Mouse (Mus musculus) neural tube, embryonic 11.5 days (tissue): ENCODE measurements around the gene Zfp710. TPM values are rescaled to one million over a fixed set of nuclear protein-coding genes. Genes with fewer than 3 reads are reported as not detected.
"Not testable (repeated sequence)": the region's sequence is repeated elsewhere in the genome, so short reads cannot be mapped to it uniquely, and the experiment has no call there.

Experiments
- ATAC-seq: fragments of 200-750 bp; cut with Nextera tagmentation; 2 replicates; pipeline ENCODE4 v1.8.0; 2017; ENCODE audit warnings: moderate number of reproducible peaks, mild to moderate bottlenecking, moderate TSS enrichment, moderate library complexity; ENCODE audit not compliant: insufficient read depth, low FRiP score, low TSS enrichment
- DNase-seq: peaks from one replicate; pipeline ENCODE4 v3.0.0-alpha.2; 2015; ENCODE audit warnings: low spot score
- H3K27ac ChIP-seq: fragments of 300-500 bp; sonication (generic); 2 replicates; pipeline ENCODE4 v1.5.1; 2014; ENCODE audit warnings: low read depth, mild to moderate bottlenecking, low read length
- H3K27me3 ChIP-seq: fragments of 300-500 bp; sonication (generic); 2 replicates; pipeline ENCODE4 v1.6.1; 2014; ENCODE audit warnings: mild to moderate bottlenecking, low read length, mixed read lengths; ENCODE audit not compliant: control insufficient read depth, insufficient read depth
- H3K36me3 ChIP-seq: fragments of 300-500 bp; sonication (generic); 2 replicates; pipeline ENCODE4 v1.6.1; 2014; ENCODE audit warnings: mild to moderate bottlenecking, low read length, moderate library complexity, mixed read lengths; ENCODE audit not compliant: control insufficient read depth, insufficient read depth
- H3K4me1 ChIP-seq: fragments of 300-500 bp; sonication (generic); 2 replicates; pipeline ENCODE4 v1.6.1; 2014; ENCODE audit warnings: low read length, mixed read lengths; ENCODE audit not compliant: control insufficient read depth, insufficient read depth
- H3K4me2 ChIP-seq: fragments of 300-500 bp; sonication (generic); 2 replicates; pipeline ENCODE4 v1.6.1; 2014; ENCODE audit warnings: low read depth, mild to moderate bottlenecking, moderate library complexity
- H3K4me3 ChIP-seq: fragments of 300-500 bp; sonication (generic); 2 replicates; pipeline ENCODE4 v1.5.1; 2014; ENCODE audit warnings: low read depth, low read length
- H3K9ac ChIP-seq: fragments of 300-500 bp; sonication (generic); 2 replicates; pipeline ENCODE4 v1.6.1; 2014; ENCODE audit warnings: mild to moderate bottlenecking, low read length
- H3K9me3 ChIP-seq: fragments of 300-500 bp; sonication (generic); 2 replicates; pipeline ENCODE4 v1.6.1; 2016; ENCODE audit warnings: low read length; ENCODE audit not compliant: control insufficient read depth
- WGBS: fragments of 180-500 bp; shearing (Covaris S2); extraction: QIAGEN DNeasy Blood & Tissue Kit; methylation state at CpG from one replicate; pipeline ENCODE4 v1.1.7; 2014; 5-methylcytosine and 5-hydroxymethylcytosine counted together
- polyA plus RNA-seq: library from polyadenylated mRNA; unstranded; fragments of >200 nt; fragmentation: Nextera tagmentation; extraction: Ambion mirVana; gene quantifications from 2 replicates; pipeline ENCODE4 v1.2.1, GENCODE M21; 2014

The Zfp710 gene
- polyA plus RNA-seq, 1 experiment from 2014 or later: 21.9 TPM

DNA sequence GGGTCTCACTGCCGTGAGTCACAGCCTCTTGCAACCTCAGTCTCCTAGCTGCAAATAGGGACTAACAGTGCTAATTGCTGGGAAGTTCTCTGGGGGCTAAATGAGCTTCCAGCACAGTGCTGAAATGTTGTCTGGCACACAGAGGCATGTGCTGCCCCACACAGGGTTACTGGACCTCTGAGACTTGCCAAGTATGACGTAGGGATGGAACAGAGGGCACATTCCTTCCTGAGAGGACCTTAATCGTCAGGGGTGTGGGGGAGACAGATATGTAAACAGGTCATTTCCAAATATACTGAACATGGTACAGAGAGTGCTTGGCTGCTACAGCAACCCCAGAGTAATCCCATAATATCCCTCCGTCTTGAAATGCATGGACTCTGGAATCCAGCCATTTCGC lies 96.5 kb downstream of the Zfp710 start:
- Histone ChIP-seq H3K4me3 (no peak overlapping the region), H3K36me3 (no peaks in the 10 kb centered on the region), H3K27ac (no peak overlapping the region), H3K9me3 (no peaks in the 10 kb centered on the region), H3K4me2 (no peak overlapping the region), H3K27me3 (no peaks in the 10 kb centered on the region), H3K9ac (no peak overlapping the region), H3K4me1 (0 out of 2 replicates have a peak, but pooled peaks cover 3% of the 10 kb centered on the region)
- ATAC-seq (no peak), DNase-seq (no peak)
- WGBS: 82% methylated on average over 5 of the region's 5 CpGs

DNA sequence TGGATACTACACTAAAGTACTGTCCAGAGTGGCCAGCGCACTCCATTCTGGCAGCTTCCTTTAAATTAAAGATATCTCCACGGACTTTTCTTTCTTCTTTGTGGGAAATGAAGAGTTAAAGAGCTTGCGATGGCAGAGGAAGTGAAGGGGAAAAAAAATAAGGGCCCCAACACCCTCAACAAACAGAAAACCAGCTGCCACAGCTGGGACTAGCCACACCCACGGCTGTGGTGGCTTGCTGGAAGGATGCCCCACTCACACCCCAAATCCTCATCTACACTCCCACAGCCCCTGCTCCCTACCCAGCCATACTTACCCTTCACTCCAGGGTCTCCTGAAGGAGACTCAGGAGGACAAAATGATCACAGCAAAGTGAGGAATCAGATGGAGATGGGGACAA lies 98.5 kb downstream of the Zfp710 start:
- ATAC-seq (no peak), DNase-seq (no peak)
- Histone ChIP-seq H3K9me3 (no peaks in the 10 kb centered on the region), H3K4me2 (no peak overlapping the region), H3K36me3 (no peaks in the 10 kb centered on the region), H3K4me1 (no peaks in the 10 kb centered on the region), H3K4me3 (no peak overlapping the region), H3K9ac (no peak overlapping the region), H3K27ac (no peak overlapping the region), H3K27me3 (no peaks in the 10 kb centered on the region)
- 71% methylated on average over 4 of the region's 4 CpGs for WGBS

DNA sequence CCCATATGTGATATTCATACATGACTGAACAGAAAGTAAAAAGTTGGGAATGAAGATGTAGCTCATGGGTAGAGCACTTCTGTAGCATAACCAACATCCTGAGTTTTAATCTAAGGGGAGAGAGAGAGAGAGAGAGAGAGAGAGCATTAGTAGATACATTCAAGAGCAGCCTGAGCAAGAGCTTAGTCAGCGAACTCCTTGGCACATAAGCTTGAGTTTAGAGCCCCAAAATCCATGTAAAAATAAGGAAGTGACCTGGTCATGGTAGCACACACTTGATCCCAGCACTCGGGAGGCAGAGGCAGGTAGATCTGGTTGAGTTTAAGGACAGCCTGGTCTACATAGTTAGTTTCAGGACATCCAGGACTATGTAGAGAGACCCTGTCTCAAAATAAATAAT lies 99.1 kb downstream of the Zfp710 start:
- Histone ChIP-seq H3K4me3 (no peak overlapping the region), H3K27ac (no peak overlapping the region), H3K9me3 (no peaks in the 10 kb centered on the region), H3K4me1 (no peaks in the 10 kb centered on the region), H3K9ac (no peak overlapping the region), H3K27me3 (no peaks in the 10 kb centered on the region), H3K36me3 (no peaks in the 10 kb centered on the region), H3K4me2 (no peak overlapping the region)
- ATAC-seq (no peak), DNase-seq (no peak)
- WGBS: 86% methylated on average over 2 of the region's 2 CpGs

DNA sequence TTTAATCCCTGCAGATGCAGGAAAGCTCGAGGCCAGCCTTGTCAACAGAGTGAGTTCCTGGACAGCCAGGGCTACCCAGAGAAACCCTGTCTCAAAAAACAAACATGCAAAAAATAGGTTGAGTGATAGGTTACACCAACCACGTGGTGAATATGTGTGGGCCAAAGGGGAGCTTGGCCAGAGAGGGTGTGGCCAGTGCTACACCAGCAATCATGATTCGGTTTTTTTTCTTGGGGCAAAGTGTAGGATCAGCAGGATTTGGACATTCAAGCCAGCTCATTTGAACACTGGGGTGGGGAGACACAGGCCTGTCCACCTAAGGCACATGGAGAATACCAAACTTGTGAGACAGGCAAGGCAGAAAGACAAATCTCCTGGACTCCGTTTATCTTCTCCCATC lies 104.7 kb downstream of the Zfp710 start:
- no peak overlapping the region for H3K9ac ChIP-seq
- no peak overlapping the region for H3K4me3 ChIP-seq
- ATAC-seq (no peak), DNase-seq (no peak)
- H3K27me3 ChIP-seq: no peaks in the 10 kb centered on the region
- WGBS: 64% methylated on average over 4 of the region's 4 CpGs
- no peaks in the 10 kb centered on the region for H3K36me3 ChIP-seq
- H3K4me2 ChIP-seq: no peak overlapping the region
- no peak overlapping the region for H3K27ac ChIP-seq
- H3K9me3 ChIP-seq: no peaks in the 10 kb centered on the region
- no peaks in the 10 kb centered on the region for H3K4me1 ChIP-seq

DNA sequence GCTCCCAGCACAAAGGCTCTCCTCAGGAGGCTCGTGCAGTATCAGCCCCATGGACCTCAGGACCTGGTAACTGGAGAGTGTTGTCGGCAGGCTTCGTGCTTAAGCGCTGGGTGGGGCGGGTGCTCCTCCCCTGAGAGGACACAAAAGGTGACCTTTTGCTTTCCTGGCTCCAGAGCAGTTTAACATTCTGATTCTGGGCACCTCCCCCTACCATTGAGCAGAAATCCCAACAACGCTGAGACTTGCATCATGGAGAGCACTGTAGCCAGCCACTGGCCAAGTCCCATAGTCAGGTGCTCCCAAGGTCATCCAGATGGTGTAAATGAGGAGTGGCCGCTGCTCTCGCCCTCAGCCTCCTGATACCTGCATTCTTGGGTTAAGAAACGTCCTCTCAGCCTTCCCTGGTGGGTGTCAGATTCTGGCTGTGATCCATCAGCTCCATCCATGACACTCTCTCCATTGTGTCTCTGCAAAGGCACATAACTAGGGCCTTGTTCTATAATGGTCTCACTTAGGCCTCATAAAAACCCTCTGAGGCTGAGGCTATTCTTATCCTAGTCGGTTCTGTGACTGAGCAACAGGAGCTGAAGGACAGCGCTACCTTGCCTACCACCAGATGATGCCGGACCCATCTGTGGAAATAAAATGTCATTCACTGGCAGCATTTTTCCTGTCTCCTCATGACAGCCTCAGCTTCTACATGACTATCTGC lies 105.9 kb downstream of the Zfp710 start:
- Histone ChIP-seq H3K9me3 (no peaks in the 10 kb centered on the region), H3K9ac (no peak overlapping the region; the same call in 1 of the 2 replicates), H3K4me2 (no peak overlapping the region), H3K4me3 (no peak overlapping the region), H3K27me3 (no peaks in the 10 kb centered on the region), H3K4me1 (no peaks in the 10 kb centered on the region), H3K27ac (no peak overlapping the region), H3K36me3 (no peaks in the 10 kb centered on the region)
- no peak for ATAC-seq
- no peak for DNase-seq
- 33% methylated on average over 12 of the region's 12 CpGs for WGBS

DNA sequence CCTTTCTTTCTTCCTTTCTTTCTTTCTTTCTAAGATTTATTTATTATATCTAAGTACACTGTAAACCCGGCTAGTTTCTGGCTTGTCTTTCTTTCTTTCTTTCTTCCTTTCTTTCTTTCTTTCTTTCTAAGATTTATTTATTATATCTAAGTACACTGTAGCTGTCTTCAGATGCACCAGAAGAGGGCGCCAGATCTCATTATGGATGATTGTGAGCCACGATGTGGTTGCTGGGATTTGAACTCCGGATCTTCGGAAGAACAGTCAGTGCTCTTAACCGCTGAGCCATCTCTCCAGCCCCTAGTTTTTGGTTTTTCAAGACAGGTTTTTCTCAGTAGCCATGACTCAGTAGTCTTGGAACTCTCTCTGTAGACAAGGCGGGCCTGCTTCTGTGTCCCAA lies 106.7 kb downstream of the Zfp710 start:
- whole genome bisulfite sequencing: 76% methylated on average over 7 of the region's 7 CpGs
- H3K4me3 ChIP-seq, H3K36me3 ChIP-seq, H3K9me3 ChIP-seq, H3K4me2 ChIP-seq, H3K9ac ChIP-seq, H3K27ac ChIP-seq, H3K4me1 ChIP-seq, H3K27me3 ChIP-seq, ATAC-seq, DNase-seq: not testable (repeated sequence)

DNA sequence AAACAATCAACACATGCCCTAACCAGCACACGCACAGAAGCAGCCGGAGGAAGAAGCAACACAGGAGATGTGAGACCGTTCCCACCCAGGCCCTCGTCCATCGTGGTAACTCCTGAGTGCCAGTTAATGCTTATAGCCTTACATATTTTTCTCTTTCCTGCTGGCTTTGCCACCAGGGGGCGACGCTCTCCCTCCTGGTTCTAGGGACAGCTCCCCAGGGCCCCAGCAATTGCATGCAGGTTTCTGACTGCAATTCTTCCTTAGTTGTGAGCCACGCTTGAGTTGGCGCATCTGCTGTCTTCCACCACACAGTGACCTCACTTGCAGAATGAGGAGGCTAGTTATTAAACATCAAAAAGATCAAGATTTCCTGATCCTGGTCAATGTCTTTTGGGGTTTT lies 107.9 kb downstream of the Zfp710 start:
- no peaks in the 10 kb centered on the region for H3K36me3 ChIP-seq
- H3K27me3 ChIP-seq: no peaks in the 10 kb centered on the region
- H3K4me3 ChIP-seq: no peak overlapping the region
- H3K4me2 ChIP-seq: no peak overlapping the region
- H3K27ac ChIP-seq: no peak overlapping the region
- no peak for ATAC-seq
- H3K9me3 ChIP-seq: no peaks in the 10 kb centered on the region
- WGBS: 52% methylated on average over 9 of the region's 9 CpGs
- H3K9ac ChIP-seq: no peak overlapping the region
- DNase-seq: peak; percentile 75
- H3K4me1 ChIP-seq: no peaks in the 10 kb centered on the region

DNA sequence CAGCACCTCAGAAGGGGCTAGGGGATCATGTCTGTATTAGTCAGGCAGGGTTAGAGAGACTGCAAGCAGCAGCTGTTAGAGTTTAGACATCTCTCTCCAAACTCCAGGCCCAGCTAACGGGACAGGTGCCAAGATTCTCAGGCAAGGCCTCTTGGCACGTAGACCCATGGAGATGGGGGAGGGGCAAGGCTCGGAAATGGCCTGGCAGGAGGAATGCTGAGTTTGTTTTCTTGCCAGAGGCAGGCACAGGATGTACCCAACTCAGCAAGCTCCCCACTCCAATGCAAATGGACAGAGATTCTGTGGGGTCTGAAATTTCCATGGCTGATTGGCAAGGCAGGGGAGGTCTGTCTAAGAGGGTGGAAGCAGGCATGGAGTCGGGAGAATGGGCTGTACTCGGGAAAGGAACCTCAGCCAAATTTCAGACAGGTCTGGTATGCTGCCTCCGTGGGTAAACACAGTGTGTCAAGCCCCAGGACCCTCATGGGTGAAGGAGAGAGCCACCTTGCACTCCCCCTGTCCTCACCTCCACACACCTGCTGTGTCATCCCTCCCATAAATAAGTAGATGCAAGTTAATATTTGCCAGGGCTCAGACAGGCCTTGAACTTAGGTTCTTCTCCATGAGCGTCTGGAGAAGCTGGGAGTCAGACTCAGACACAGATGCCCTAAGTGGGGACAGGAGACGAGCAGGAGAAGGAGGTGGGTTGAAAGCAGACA lies 110.0 kb downstream of the Zfp710 start:
- ATAC-seq (no peak), DNase-seq (no peak)
- 60% methylated on average over 8 of the region's 8 CpGs for WGBS
- no peak overlapping the region for H3K4me2 ChIP-seq
- no peak overlapping the region for H3K27ac ChIP-seq
- H3K9me3 ChIP-seq: no peaks in the 10 kb centered on the region
- no peak overlapping the region for H3K9ac ChIP-seq
- no peaks in the 10 kb centered on the region for H3K4me1 ChIP-seq
- H3K27me3 ChIP-seq: no peaks in the 10 kb centered on the region
- no peak overlapping the region for H3K4me3 ChIP-seq
- no peaks in the 10 kb centered on the region for H3K36me3 ChIP-seq

DNA sequence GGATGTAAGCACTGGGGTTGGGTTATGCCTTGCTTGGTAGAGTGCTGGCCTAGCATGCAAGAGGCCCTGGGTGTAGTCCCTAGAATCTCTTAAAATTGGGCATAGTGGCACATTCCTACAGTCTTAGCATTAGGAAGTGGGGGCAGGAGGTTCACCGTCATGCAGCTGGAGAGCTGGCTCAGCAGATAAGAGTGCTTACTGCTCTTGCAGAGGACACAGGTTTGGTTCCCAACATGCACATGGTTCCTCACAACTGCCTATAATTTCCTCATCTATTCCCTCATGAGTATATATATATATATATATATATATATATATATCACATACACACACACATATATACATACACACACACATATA lies 110.5 kb downstream of the Zfp710 start:
- ATAC-seq (no peak), DNase-seq (no peak)
- no peaks in the 10 kb centered on the region for H3K4me1 ChIP-seq
- H3K36me3 ChIP-seq: no peaks in the 10 kb centered on the region
- H3K9me3 ChIP-seq: no peaks in the 10 kb centered on the region
- WGBS: 100% methylated on average over 1 of the region's 1 CpGs
- no peak overlapping the region for H3K9ac ChIP-seq
- no peak overlapping the region for H3K27ac ChIP-seq
- H3K27me3 ChIP-seq: no peaks in the 10 kb centered on the region
- H3K4me3 ChIP-seq: no peak overlapping the region
- no peak overlapping the region for H3K4me2 ChIP-seq
